Mouse (Mus musculus): ENCODE measurements around the gene Pih1d2. TPM values are rescaled to one million over a fixed set of nuclear protein-coding genes. Genes with fewer than 3 reads are reported as not detected.

The Pih1d2 gene
- polyA plus RNA-seq, 1 experiment, result 2.5 TPM

DNA sequence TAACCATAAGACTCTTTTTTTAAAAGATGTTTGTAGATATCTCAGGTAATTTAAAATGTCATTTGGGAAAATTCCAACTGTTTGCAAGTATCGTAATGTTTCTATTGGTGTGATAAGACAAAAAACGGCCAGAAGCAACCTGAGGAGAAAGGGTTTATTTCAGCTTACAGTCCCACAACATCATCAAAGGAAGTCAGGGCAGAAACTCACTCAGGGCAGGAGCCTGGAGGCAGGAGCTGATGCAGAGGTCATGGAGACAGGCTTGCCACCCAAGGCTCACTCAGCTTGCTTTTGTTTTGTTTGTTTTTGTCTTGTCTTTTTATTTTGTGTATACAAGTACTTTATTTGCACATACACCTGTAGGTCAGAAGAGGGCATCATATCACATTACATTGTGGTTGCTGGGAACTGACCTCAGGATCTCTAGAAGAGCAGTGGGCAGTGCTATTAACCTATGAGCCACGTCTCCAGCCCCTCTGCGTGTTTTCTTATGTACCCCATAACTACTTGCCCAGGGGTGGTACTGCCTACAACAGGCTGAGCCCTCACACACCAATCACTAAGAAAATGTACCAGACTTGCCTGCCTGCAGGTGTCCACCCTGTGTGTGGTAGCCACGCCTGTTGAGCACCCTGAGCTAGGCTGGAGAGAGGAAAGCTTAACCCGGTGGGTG is 15.0 kb downstream of the Pih1d2 start:
- H3ac ChIP-seq (ENCODE audit: control insufficient read depth, insufficient read length, low read depth), result no peak overlapping the region
- H3K4me3 ChIP-seq (ENCODE audit: insufficient read depth, poor library complexity, severe bottlenecking), result no peak overlapping the region
- H3K27me3 ChIP-seq (ENCODE audit: control insufficient read depth, insufficient read depth, insufficient read length), result no peaks in the 10 kb centered on the region
- no peaks in the 10 kb centered on the region for H3K79me3 ChIP-seq (ENCODE audit: low read depth)
- no peaks in the 10 kb centered on the region for H3K79me2 ChIP-seq (ENCODE audit: control insufficient read depth, insufficient read depth)
- TF ChIP-seq CEBPB (IDR thresholded peaks at IDR 0.05; ENCODE audit: low read depth) (no peak), FOSL1 (IDR thresholded peaks at IDR 0.05; ENCODE audit: insufficient read depth, low read length, poor library complexity, severe bottlenecking) (no peak), MYOG (IDR thresholded peaks at IDR 0.05; ENCODE audit: control insufficient read depth, extremely low read depth, insufficient read length) (no peak), USF1 (IDR thresholded peaks at IDR 0.05; ENCODE audit: low read depth) (no peak), MYOD1 (IDR thresholded peaks at IDR 0.05; ENCODE audit: control insufficient read depth, insufficient read length, low read depth) (no peak), CTCF (IDR thresholded peaks at IDR 0.05; ENCODE audit: control insufficient read depth, insufficient read depth, insufficient read length) (no peak), MAX (IDR thresholded peaks at IDR 0.05) (no peak)
- peaks cover 25% of the 10 kb centered on the region for H3K36me3 ChIP-seq (ENCODE audit: control insufficient read depth, insufficient read depth)

DNA sequence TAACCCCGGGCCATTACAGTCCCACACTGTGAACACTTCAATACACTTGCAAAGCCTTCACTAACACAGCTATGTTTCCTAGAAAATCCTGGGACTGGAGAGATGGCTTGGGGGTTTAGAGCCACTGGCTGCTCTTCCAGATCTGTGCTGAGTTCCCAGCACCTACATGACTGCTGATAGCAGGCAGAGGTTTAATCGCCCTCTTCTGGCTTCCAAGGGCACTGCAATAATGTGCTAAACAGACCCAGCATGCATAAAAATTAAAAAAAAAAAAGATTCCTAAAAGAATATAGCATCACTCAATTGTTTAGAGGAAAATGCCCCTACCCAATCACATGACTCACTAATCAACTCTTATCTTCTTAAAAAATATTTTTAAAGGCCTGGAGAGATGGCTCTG is 15.9 kb downstream of the Pih1d2 start:
- Histone ChIP-seq H3ac (ENCODE audit: control insufficient read depth, insufficient read length, low read depth) (no peak overlapping the region), H3K79me2 (ENCODE audit: control insufficient read depth, insufficient read depth) (no peaks in the 10 kb centered on the region), H3K27me3 (ENCODE audit: control insufficient read depth, insufficient read depth, insufficient read length) (no peaks in the 10 kb centered on the region), H3K36me3 (ENCODE audit: control insufficient read depth, insufficient read depth) (peaks cover 34% of the 10 kb centered on the region), H3K4me3 (ENCODE audit: insufficient read depth, poor library complexity, severe bottlenecking) (no peak overlapping the region), H3K79me3 (ENCODE audit: low read depth) (no peaks in the 10 kb centered on the region)
- TF ChIP-seq MYOD1 (IDR thresholded peaks at IDR 0.05; ENCODE audit: control insufficient read depth, insufficient read length, low read depth) (no peak), CTCF (IDR thresholded peaks at IDR 0.05; ENCODE audit: control insufficient read depth, insufficient read depth, insufficient read length) (no peak), CEBPB (IDR thresholded peaks at IDR 0.05; ENCODE audit: low read depth) (no peak), USF1 (IDR thresholded peaks at IDR 0.05; ENCODE audit: low read depth) (no peak), MAX (IDR thresholded peaks at IDR 0.05) (no peak), FOSL1 (IDR thresholded peaks at IDR 0.05; ENCODE audit: insufficient read depth, low read length, poor library complexity, severe bottlenecking) (no peak), MYOG (IDR thresholded peaks at IDR 0.05; ENCODE audit: control insufficient read depth, extremely low read depth, insufficient read length) (no peak)

DNA sequence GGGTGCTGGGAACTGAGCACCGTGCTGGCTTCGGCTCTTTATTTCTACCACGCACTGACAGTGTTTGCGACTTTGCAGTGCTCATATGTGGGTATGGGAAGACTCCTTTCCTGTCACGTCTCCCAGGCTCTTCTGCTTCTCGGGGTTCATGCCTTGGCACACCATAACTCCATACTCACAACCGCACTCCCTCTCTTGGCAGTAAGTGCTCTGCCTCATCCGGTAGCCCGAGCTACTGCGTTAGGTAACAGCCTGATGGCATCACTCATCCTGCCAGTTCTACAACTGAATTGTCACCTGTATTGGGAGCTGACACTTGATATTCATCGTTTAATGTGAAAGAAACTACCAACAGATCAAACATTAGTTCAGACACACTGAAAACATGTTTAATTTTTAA is 17.1 kb downstream of the Pih1d2 start:
- Histone ChIP-seq H3K79me3 (ENCODE audit: low read depth) (no peaks in the 10 kb centered on the region), H3K4me3 (ENCODE audit: insufficient read depth, poor library complexity, severe bottlenecking) (no peak overlapping the region), H3ac (ENCODE audit: control insufficient read depth, insufficient read length, low read depth) (no peak overlapping the region), H3K27me3 (ENCODE audit: control insufficient read depth, insufficient read depth, insufficient read length) (no peaks in the 10 kb centered on the region), H3K36me3 (ENCODE audit: control insufficient read depth, insufficient read depth) (peaks cover 45% of the 10 kb centered on the region), H3K79me2 (ENCODE audit: control insufficient read depth, insufficient read depth) (no peaks in the 10 kb centered on the region)
- TF ChIP-seq FOSL1 (IDR thresholded peaks at IDR 0.05; ENCODE audit: insufficient read depth, low read length, poor library complexity, severe bottlenecking), result no peak
- no peak for TF ChIP-seq CEBPB (IDR thresholded peaks at IDR 0.05; ENCODE audit: low read depth)
- TF ChIP-seq USF1 (IDR thresholded peaks at IDR 0.05; ENCODE audit: low read depth), result no peak
- no peak for TF ChIP-seq CTCF (IDR thresholded peaks at IDR 0.05; ENCODE audit: control insufficient read depth, insufficient read depth, insufficient read length)
- TF ChIP-seq MYOG (IDR thresholded peaks at IDR 0.05; ENCODE audit: control insufficient read depth, extremely low read depth, insufficient read length), result no peak
- no peak for TF ChIP-seq MAX (IDR thresholded peaks at IDR 0.05)
- TF ChIP-seq MYOD1 (IDR thresholded peaks at IDR 0.05; ENCODE audit: control insufficient read depth, insufficient read length, low read depth), result no peak

DNA sequence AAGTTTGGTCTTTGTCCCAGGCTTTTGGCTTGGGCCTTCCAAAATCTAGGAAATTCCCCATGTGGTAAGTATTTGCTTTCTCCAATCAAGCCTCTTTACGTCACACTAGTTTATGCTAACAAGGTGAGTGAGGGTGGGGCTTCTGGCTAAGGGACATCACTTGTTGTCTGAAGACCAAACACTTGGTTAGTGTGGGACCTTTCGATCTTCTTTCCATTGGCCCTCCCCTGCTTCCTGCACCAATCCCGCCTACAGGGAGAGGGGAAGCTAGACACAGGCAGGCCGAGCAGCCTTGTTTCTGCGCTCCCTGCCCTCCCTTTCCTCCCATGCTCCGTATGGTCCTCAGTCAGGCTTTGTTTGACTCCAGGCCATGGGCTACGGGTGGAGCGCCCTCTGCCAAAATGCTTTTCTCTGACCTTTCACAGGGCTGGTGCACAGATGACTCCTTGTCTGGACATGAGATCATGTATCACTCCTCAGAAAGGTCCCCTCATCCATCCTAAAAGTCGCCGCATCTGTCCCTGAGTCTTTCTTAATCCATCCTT is 29.8 kb downstream of the Pih1d2 start:
- Histone ChIP-seq H3K27me3 (ENCODE audit: control insufficient read depth, insufficient read depth, insufficient read length) (no peaks in the 10 kb centered on the region), H3K4me3 (ENCODE audit: insufficient read depth, poor library complexity, severe bottlenecking) (no peak overlapping the region), H3K79me2 (ENCODE audit: control insufficient read depth, insufficient read depth) (no peaks in the 10 kb centered on the region), H3K36me3 (ENCODE audit: control insufficient read depth, insufficient read depth) (peaks cover 92% of the 10 kb centered on the region), H3K79me3 (ENCODE audit: low read depth) (no peaks in the 10 kb centered on the region), H3ac (ENCODE audit: control insufficient read depth, insufficient read length, low read depth) (no peak overlapping the region)
- TF ChIP-seq MAX (IDR thresholded peaks at IDR 0.05) (no peak), CTCF (IDR thresholded peaks at IDR 0.05; ENCODE audit: control insufficient read depth, insufficient read depth, insufficient read length) (no peak), MYOD1 (IDR thresholded peaks at IDR 0.05; ENCODE audit: control insufficient read depth, insufficient read length, low read depth) (no peak), MYOG (IDR thresholded peaks at IDR 0.05; ENCODE audit: control insufficient read depth, extremely low read depth, insufficient read length) (no peak), CEBPB (IDR thresholded peaks at IDR 0.05; ENCODE audit: low read depth) (no peak), FOSL1 (IDR thresholded peaks at IDR 0.05; ENCODE audit: insufficient read depth, low read length, poor library complexity, severe bottlenecking) (no peak), USF1 (IDR thresholded peaks at IDR 0.05; ENCODE audit: low read depth) (no peak)

DNA sequence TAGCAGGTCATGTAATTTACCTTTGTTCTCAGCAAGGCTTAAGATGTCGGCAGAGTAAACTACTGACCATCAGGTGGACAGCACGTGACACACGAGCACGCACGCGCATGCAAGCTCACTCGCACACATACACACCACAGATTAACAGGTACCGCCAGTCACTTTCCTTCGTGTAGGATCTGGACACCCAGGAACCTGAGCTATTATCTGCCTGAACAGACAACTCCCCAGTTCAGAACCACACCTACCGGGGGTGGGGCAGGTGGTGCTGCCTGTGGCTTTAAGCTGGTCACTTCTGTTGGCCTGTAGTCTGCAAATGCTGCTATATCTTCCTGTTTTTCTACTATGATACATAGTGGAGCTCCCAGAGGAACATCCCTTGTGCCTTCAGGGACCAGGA is 33.4 kb downstream of the Pih1d2 start:
- no peak overlapping the region for H3K4me3 ChIP-seq (ENCODE audit: insufficient read depth, poor library complexity, severe bottlenecking)
- no peaks in the 10 kb centered on the region for H3K27me3 ChIP-seq (ENCODE audit: control insufficient read depth, insufficient read depth, insufficient read length)
- no peak overlapping the region for H3ac ChIP-seq (ENCODE audit: control insufficient read depth, insufficient read length, low read depth)
- H3K79me2 ChIP-seq (ENCODE audit: control insufficient read depth, insufficient read depth), result no peaks in the 10 kb centered on the region
- no peaks in the 10 kb centered on the region for H3K79me3 ChIP-seq (ENCODE audit: low read depth)
- TF ChIP-seq MYOG (IDR thresholded peaks at IDR 0.05; ENCODE audit: control insufficient read depth, extremely low read depth, insufficient read length) (no peak), CEBPB (IDR thresholded peaks at IDR 0.05; ENCODE audit: low read depth) (no peak), CTCF (IDR thresholded peaks at IDR 0.05; ENCODE audit: control insufficient read depth, insufficient read depth, insufficient read length) (no peak), USF1 (IDR thresholded peaks at IDR 0.05; ENCODE audit: low read depth) (no peak), FOSL1 (IDR thresholded peaks at IDR 0.05; ENCODE audit: insufficient read depth, low read length, poor library complexity, severe bottlenecking) (no peak), MAX (IDR thresholded peaks at IDR 0.05) (no peak), MYOD1 (IDR thresholded peaks at IDR 0.05; ENCODE audit: control insufficient read depth, insufficient read length, low read depth) (no peak)
- peaks cover 80% of the 10 kb centered on the region for H3K36me3 ChIP-seq (ENCODE audit: control insufficient read depth, insufficient read depth)

Measured in C2C12 (cell line).